Mouse (Mus musculus) E14TG2a.4 (cell line): ENCODE measurements around the gene Plk2.

Experiments
- CTCF ChIP-seq: conservative IDR thresholded peaks from 2 replicates; pipeline ENCODE4 v1.5.1; 2014; ENCODE audit warnings: low read length
- NANOG ChIP-seq: IDR thresholded peaks from 2 replicates; pipeline ENCODE4 v1.6.1; 2014; ENCODE audit warnings: borderline replicate concordance, low read length, mixed read lengths
- POU5F1 ChIP-seq: IDR thresholded peaks from 2 replicates; pipeline ENCODE4 v1.6.1; 2014; ENCODE audit warnings: low read length, borderline replicate concordance

DNA sequence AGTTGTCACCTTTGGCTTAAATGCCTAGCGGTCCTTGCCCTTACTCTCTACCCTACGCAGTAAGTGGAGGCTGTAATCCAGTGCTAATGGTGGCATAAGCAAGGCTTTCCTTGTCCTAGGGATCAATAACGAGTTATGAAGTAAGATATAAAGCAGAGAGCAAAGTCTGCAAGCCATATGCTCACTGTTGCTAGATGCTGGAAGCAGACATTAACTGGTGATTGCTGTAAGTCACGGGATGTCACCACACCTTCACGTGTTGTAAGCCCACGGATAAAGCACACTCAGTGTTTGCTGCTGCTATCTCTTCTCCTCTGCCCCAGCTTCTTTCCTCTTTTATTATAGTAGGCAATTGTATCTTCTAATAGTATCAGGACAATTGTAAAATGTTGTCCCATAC lies 43.8 kb upstream of the Plk2 start:
- TF ChIP-seq CTCF (no peak), POU5F1 (no peak), NANOG (no peak)
